Mouse (Mus musculus) spleen, adult 2 months (tissue): ENCODE results near the gene Eif2d. TPM values are rescaled to one million over a fixed set of nuclear protein-coding genes. Genes with fewer than 3 reads are reported as not detected.

ENCODE experiments used
- DNase-seq, 2 experiments: peaks; one replicate each; pipeline versions ENCODE4 v3.0.0 to v3.0.0-alpha.2; 2012 to 2021; ENCODE audit warnings: low spot score in 2 of 2, low read depth in 1 of 2
- H3K27ac ChIP-seq: fragments of 200-500 bp; 2 replicates; pipeline ENCODE4 v1.5.1; 2012; ENCODE audit warnings: low read length, inconsistent platforms; ENCODE audit not compliant: insufficient read depth
- H3K27me3 ChIP-seq: fragments of 200-500 bp; 2 replicates; pipeline ENCODE4 v1.6.1; 2012; ENCODE audit warnings: mild to moderate bottlenecking, moderate library complexity, low read length, inconsistent platforms; ENCODE audit not compliant: control insufficient read depth, insufficient read depth
- H3K36me3 ChIP-seq: fragments of 200-500 bp; 2 replicates; pipeline ENCODE4 v1.6.1; 2012; ENCODE audit warnings: mild to moderate bottlenecking, low read length, inconsistent platforms; ENCODE audit not compliant: control insufficient read depth, insufficient read depth
- H3K4me1 ChIP-seq: fragments of 200-500 bp; 2 replicates; pipeline ENCODE4 v1.6.1; 2011; ENCODE audit warnings: inconsistent platforms; ENCODE audit not compliant: control insufficient read depth, insufficient read depth, insufficient read length
- H3K4me3 ChIP-seq: fragments of 200-500 bp; 2 replicates; pipeline ENCODE4 v1.5.1; 2011; ENCODE audit warnings: mild to moderate bottlenecking, inconsistent platforms; ENCODE audit not compliant: insufficient read depth, insufficient read length; ENCODE audit errors: extremely low read depth
- CTCF ChIP-seq: fragments of 200-500 bp; IDR thresholded peaks from 2 replicates; pipeline ENCODE4 v1.5.1; 2011; ENCODE audit warnings: mild to moderate bottlenecking, inconsistent platforms; ENCODE audit not compliant: insufficient read depth, insufficient read length, insufficient replicate concordance; ENCODE audit errors: extremely low read depth
- POLR2A ChIP-seq: fragments of 200-500 bp; IDR thresholded peaks from 2 replicates; pipeline ENCODE4 v1.6.1; 2011; ENCODE audit warnings: low read depth, low read length, inconsistent platforms
- WGBS: fragments of 180-500 bp; shearing (Covaris S2); methylation state at CpG from one replicate; pipeline ENCODE4 v1.1.7; 2018; 5-methylcytosine and 5-hydroxymethylcytosine counted together
- polyA plus RNA-seq: library from polyadenylated mRNA; depleted of rRNA; stranded (reverse); fragments of >200 nt; gene quantifications from 2 replicates; pipeline ENCODE4 v1.2.3, GENCODE M21; 2012

Eif2d gene
- polyA plus RNA-seq, 1 experiment = 17.4 TPM

GRCm38 (mm10) chr1:131134231-131134630 lies 18.8 kb upstream of the Eif2d start:
- H3K36me3 ChIP-seq = no peaks in the 10 kb centered on the region
- H3K4me3 ChIP-seq = no peak overlapping the region

DNA sequence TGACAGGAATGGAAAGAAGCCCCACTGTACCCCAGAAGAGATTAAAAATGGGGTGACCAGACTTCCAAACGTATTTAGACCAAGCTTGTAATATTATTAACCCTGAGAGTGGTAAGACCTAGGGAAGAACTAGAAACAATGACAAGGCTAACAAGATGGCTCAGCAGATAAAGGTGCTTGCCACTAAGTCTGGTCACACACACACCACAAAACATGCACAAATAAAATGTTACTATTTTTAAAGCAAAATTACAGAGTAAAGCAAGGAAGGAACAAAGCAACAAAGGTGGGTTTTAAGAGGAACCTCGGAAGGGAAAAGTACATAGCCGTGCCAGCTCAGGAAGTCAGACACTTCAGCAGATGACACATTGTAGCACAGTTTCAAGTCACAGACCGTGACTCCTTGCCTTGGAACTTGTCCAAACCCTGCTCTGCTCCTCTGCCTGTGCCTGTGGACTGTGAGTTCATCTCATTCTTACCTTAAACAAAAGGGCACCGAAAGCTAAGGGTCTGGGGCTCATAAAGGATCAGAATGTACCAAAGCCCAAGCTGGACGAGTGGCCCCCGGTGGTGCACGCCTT lies 17.9 kb upstream of the Eif2d start:
- no peaks in the 10 kb centered on the region for H3K36me3 ChIP-seq
- H3K27me3 ChIP-seq = no peaks in the 10 kb centered on the region
- peaks cover 9% of the 10 kb centered on the region for H3K4me1 ChIP-seq
- no peak for TF ChIP-seq CTCF
- peak in 1 of 2 experiments; percentile 63 for DNase-seq
- H3K4me3 ChIP-seq = no peak overlapping the region
- peak overlapping the region; percentile 37; the same call in 1 of the 2 replicates for H3K27ac ChIP-seq
- WGBS = 23% methylated on average over 8 of the region's 8 CpGs

More at GRCm38 (mm10) chr1:131134231-131134630, 18.8 kb upstream of the Eif2d start:
- Histone ChIP-seq H3K4me1 (peaks cover 9% of the 10 kb centered on the region), H3K27me3 (no peaks in the 10 kb centered on the region), H3K27ac (no peak overlapping the region)
- no peak for DNase-seq
- WGBS = 86% methylated on average over 6 of the region's 6 CpGs
- TF ChIP-seq CTCF (no peak), POLR2A (no peak)

- H3K36me3 ChIP-seq = no peaks in the 10 kb centered on the region
- H3K27ac ChIP-seq = no peak overlapping the region
- peaks cover 10% of the 10 kb centered on the region for H3K4me1 ChIP-seq
- H3K4me3 ChIP-seq = no peak overlapping the region
- H3K27me3 ChIP-seq = no peaks in the 10 kb centered on the region
- TF ChIP-seq CTCF (no peak), POLR2A (no peak)
- 22% methylated on average over 10 of the region's 10 CpGs for WGBS
- DNase-seq = no peak
These were observed 16.9 kb upstream of the Eif2d start for GRCm38 (mm10) chr1:131135960-131136629.

DNA sequence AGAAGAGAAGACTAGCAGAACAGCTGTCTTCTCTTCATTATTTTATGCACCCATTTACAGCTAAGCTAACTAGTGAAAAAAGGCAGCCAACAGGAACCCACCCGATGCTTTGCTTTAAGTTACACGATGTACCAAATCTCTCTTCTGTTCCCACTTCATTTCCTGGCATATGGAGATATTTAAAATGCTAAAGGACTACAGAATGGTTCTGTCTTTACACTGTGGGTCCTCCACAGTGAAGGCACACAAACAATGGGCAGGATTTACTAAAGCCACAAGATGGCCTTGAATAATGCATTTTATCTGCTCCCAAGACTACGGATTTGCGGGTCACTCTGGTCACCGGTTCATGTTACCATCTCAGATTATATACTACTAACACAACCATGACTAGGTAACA lies 15.9 kb upstream of the Eif2d start:
- DNase-seq = no peak
- no peak overlapping the region for H3K27ac ChIP-seq
- H3K4me1 ChIP-seq = peaks cover 18% of the 10 kb centered on the region
- H3K36me3 ChIP-seq = no peaks in the 10 kb centered on the region
- no peaks in the 10 kb centered on the region for H3K27me3 ChIP-seq
- 34% methylated on average over 5 of the region's 5 CpGs for WGBS
- H3K4me3 ChIP-seq = no peak overlapping the region
- TF ChIP-seq CTCF (no peak), POLR2A (no peak)

DNA sequence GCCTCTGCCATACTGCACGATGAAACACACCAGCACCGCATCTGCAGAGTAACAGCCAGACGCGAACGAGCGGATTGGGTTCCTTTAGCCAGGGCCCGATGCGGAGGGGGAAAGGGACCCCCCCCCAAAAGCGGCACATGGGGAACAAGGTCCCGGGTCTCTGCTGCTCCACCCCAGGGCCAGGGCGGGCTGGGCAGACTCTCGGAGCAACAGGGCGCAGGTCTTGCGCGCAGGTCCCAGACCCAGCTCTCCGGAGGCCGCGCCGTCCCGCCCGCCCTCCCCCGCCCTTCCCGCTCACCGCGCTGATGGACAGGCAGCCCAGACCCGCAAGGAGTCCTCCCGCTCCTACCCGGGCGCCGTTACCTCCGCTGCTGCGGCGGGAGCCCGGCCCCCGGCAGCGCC lies 15.3 kb upstream of the Eif2d start:
- H3K27ac ChIP-seq = no peak overlapping the region
- H3K36me3 ChIP-seq = no peaks in the 10 kb centered on the region
- H3K4me1 ChIP-seq = peaks cover 18% of the 10 kb centered on the region
- TF ChIP-seq CTCF = no peak
- TF ChIP-seq POLR2A = no peak
- under 1% methylated on average over 36 of the region's 36 CpGs for WGBS
- H3K4me3 ChIP-seq = peak overlapping the region; percentile 85
- no peaks in the 10 kb centered on the region for H3K27me3 ChIP-seq
- peak in 1 of 2 experiments; percentile 17 for DNase-seq

GRCm38 (mm10) chr1:131138191-131139016 lies 14.6 kb upstream of the Eif2d start, which contains the start of gene Dyrk3:
Gene Dyrk3, minus strand, starts transcription at chr1:131138340.
- Histone ChIP-seq H3K27ac (peak within 1 kb of the TSS; percentile 81), H3K36me3 (no peaks in the 10 kb centered on the region), H3K27me3 (no peaks in the 10 kb centered on the region), H3K4me3 (peak within 1 kb of the TSS; percentile 85), H3K4me1 (peaks cover 18% of the 10 kb centered on the region)
- WGBS = under 1% methylated on average over 48 of the region's 49 CpGs
- DNase-seq = peak; percentile 84 to 90
- peak; percentile 69 for TF ChIP-seq POLR2A
- peak; percentile 22; the same call in 1 of the 2 replicates for TF ChIP-seq CTCF
